Mouse (Mus musculus) erythroblast, embryonic 14.5 days (primary cell): ENCODE data around the gene Psmd9.

Source experiments
- GATA1 ChIP-seq: IDR thresholded peaks from 2 replicates; pipeline ENCODE4 v1.6.1; 2012; ENCODE audit warnings: low read length, inconsistent platforms, mixed read lengths
- TAL1 ChIP-seq: IDR thresholded peaks from 3 replicates; pipeline ENCODE4 v1.6.1; 2012; ENCODE audit warnings: low read length, inconsistent platforms, mixed read lengths

DNA sequence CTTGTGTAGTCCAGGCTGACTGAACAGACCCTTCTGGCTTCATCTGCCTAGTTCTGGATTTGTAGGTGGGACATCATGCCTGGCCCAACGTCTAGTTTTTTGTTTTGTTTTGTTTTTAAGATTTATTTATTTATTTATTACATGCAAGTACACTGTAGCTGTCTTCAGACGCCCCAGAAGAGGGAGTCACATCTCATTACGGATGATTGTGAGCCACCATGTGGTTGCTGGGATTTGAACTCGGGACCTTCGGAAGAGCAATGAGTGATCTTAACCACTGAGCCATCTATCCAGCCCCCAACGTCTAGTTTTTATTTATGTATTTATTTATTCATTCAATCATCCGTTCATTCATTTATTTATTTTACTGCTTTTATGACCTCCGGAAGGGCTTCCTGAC lies 82.2 kb downstream of the Psmd9 start:
- TF ChIP-seq GATA1 (no peak), TAL1 (no peak)
